Mouse (Mus musculus): ENCODE data around the gene Slamf8. TPM values are rescaled to one million over a fixed set of nuclear protein-coding genes. Genes with fewer than 3 reads are reported as not detected.

The Slamf8 gene
- polyA plus RNA-seq (2015; fragmentation: Nextera tagmentation; extraction: Ambion mirVana): 0.29 TPM in 1 of 2 replicates, not detected in the other

- ATAC-seq (ENCODE audit: insufficient number of reproducible peaks, low FRiP score, low TSS enrichment, low read depth): no peak
- H3K27me3 ChIP-seq: peaks cover 3% of the 10 kb centered on the region; the same call in 1 of the 2 replicates
- WGBS: 55% methylated on average over 7 of the region's 7 CpGs
These were observed at the start of gene Slamf8 for GRCm38 (mm10) chr1:172590385-172590784. TSS of gene Slamf8 (minus strand) at chr1:172590568.

GRCm38 (mm10) chr1:172638781-172639180 is 48.4 kb upstream of the Slamf8 start:
- 0 out of 2 replicates have a peak, but pooled peaks have one; percentile 29 for ATAC-seq (ENCODE audit: insufficient number of reproducible peaks, low FRiP score, low TSS enrichment, low read depth)
- WGBS: 51% methylated on average over 2 of the region's 2 CpGs
- H3K9ac ChIP-seq: no peak overlapping the region
- H3K4me1 ChIP-seq: no peaks in the 10 kb centered on the region
- H3K4me3 ChIP-seq (replicated peaks): no peak overlapping the region
- no peak overlapping the region for H3K4me2 ChIP-seq (replicated peaks)
- no peaks in the 10 kb centered on the region for H3K27me3 ChIP-seq
- H3K9me3 ChIP-seq (replicated peaks): no peaks in the 10 kb centered on the region
- no peaks in the 10 kb centered on the region for H3K36me3 ChIP-seq
- H3K27ac ChIP-seq (replicated peaks): no peak overlapping the region

More at GRCm38 (mm10) chr1:172590385-172590784, at the start of gene Slamf8:
- Histone ChIP-seq H3K4me3 (replicated peaks) (no peak within 1 kb of the TSS), H3K27ac (replicated peaks) (no peak within 1 kb of the TSS), H3K4me2 (replicated peaks) (no peak within 1 kb of the TSS), H3K36me3 (no peaks in the 10 kb centered on the region), H3K9me3 (replicated peaks) (no peaks in the 10 kb centered on the region), H3K9ac (no peak within 1 kb of the TSS), H3K4me1 (no peaks in the 10 kb centered on the region)

DNA sequence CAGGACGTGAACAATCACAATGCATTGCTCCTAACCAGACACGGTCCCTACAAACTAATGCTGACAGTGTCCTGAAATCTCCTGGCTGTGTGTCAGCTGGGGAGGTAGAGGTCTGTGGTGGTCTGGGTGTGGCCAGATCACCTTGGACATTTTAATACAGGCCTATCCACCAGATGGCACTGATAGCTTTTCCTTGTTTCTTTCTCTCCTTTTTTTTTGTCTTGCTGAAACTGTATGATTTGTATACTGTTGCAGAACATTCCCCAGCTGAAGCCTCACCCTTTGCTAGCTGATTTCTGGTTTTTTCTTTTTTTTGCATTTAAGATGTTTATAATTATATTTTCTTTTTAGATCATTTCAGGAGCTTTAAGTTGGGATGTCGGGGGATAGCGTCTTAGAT is 47.4 kb upstream of the Slamf8 start:
- no peak overlapping the region for H3K9ac ChIP-seq
- ATAC-seq (ENCODE audit: insufficient number of reproducible peaks, low FRiP score, low TSS enrichment, low read depth): no peak
- WGBS: 59% methylated on average over 4 of the region's 4 CpGs

GRCm38 (mm10) chr1:172636266-172636665 is 45.9 kb upstream of the Slamf8 start:
- Histone ChIP-seq H3K4me2 (replicated peaks) (no peak overlapping the region), H3K27me3 (no peaks in the 10 kb centered on the region), H3K4me3 (replicated peaks) (no peak overlapping the region), H3K27ac (replicated peaks) (no peak overlapping the region), H3K36me3 (no peaks in the 10 kb centered on the region), H3K9ac (no peak overlapping the region), H3K4me1 (no peaks in the 10 kb centered on the region), H3K9me3 (replicated peaks) (no peaks in the 10 kb centered on the region)
- WGBS: 72% methylated on average over 5 of the region's 5 CpGs
- no peak for ATAC-seq (ENCODE audit: insufficient number of reproducible peaks, low FRiP score, low TSS enrichment, low read depth)

More for the DNA sequence above, 47.4 kb upstream of the Slamf8 start:
- H3K4me1 ChIP-seq: no peaks in the 10 kb centered on the region
- no peak overlapping the region for H3K4me2 ChIP-seq (replicated peaks)
- H3K27ac ChIP-seq (replicated peaks): no peak overlapping the region
- no peaks in the 10 kb centered on the region for H3K27me3 ChIP-seq
- H3K4me3 ChIP-seq (replicated peaks): no peak overlapping the region
- no peaks in the 10 kb centered on the region for H3K36me3 ChIP-seq
- no peaks in the 10 kb centered on the region for H3K9me3 ChIP-seq (replicated peaks)

GRCm38 (mm10) chr1:172635258-172635657 is 44.9 kb upstream of the Slamf8 start:
- ATAC-seq (ENCODE audit: insufficient number of reproducible peaks, low FRiP score, low TSS enrichment, low read depth): no peak
- WGBS: 38% methylated on average over 4 of the region's 4 CpGs
- Histone ChIP-seq H3K4me3 (replicated peaks) (no peak overlapping the region), H3K4me2 (replicated peaks) (no peak overlapping the region), H3K27ac (replicated peaks) (0 out of 2 replicates have a peak overlapping the region, but pooled peaks have one; percentile 17), H3K9me3 (replicated peaks) (no peaks in the 10 kb centered on the region), H3K36me3 (no peaks in the 10 kb centered on the region), H3K27me3 (no peaks in the 10 kb centered on the region), H3K9ac (no peak overlapping the region), H3K4me1 (no peaks in the 10 kb centered on the region)

GRCm38 (mm10) chr1:172634136-172634535 is 43.8 kb upstream of the Slamf8 start:
- Histone ChIP-seq H3K36me3 (no peaks in the 10 kb centered on the region), H3K4me1 (peaks cover 9% of the 10 kb centered on the region; the same call in 1 of the 2 replicates), H3K27ac (replicated peaks) (no peak overlapping the region), H3K4me2 (replicated peaks) (no peak overlapping the region), H3K27me3 (no peaks in the 10 kb centered on the region), H3K9ac (no peak overlapping the region), H3K4me3 (replicated peaks) (no peak overlapping the region), H3K9me3 (replicated peaks) (no peaks in the 10 kb centered on the region)
- 80% methylated on average over 2 of the region's 2 CpGs for WGBS
- ATAC-seq (ENCODE audit: insufficient number of reproducible peaks, low FRiP score, low TSS enrichment, low read depth): no peak

DNA sequence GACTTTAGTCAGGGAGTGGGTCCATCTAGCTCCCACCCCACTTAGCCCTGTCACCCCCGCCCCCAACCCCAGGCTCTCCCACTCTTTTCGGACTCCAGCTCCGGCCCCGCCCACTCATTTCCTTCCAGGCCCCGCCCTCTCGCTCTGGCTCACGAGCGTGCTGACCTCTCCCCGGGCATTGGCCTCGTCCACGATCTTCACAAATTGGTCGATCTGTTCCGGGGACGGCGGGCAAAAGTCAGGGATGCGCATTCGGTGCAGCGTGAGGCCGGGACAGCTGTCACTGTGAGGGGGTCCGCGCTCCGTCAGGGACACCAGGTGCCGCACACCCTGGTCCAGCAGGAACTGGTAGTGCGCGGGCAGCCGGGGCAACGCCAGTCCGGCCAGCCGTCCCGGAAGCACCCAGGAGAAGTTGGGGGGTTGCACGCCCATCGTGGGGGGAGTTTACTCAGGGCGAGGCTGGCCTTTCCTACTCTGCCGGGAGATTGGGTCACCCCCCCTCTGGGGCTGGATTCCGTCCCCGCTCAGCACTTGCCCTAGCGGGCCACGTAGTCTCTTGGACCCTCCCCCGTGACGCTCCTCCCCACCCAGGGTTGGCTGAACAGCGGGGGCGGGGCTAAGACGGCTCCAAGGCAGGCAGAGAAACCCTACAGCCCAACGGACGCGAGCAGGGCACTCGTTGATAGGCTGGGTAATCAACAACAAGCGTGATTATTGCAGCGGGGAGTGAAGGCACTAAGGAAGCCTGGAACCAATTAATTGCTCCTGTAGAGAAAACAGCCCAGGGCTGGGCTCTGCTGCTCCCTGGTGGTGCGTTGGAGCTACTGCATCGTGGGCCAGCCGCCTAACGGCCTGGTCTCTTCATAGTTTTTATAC is 42.3 kb upstream of the Slamf8 start, which contains the start of gene Dusp23:
Dusp23 (minus strand) TSS at position 512 of the 876 bp plus-strand sequence.
- Histone ChIP-seq H3K27ac (replicated peaks) (peak within 1 kb of the TSS; percentile 94), H3K4me2 (replicated peaks) (peak within 1 kb of the TSS; percentile 90), H3K4me3 (replicated peaks) (peak within 1 kb of the TSS; percentile 77), H3K36me3 (no peaks in the 10 kb centered on the region), H3K27me3 (no peaks in the 10 kb centered on the region), H3K9ac (peak within 1 kb of the TSS; percentile 64), H3K4me1 (peaks cover 9% of the 10 kb centered on the region; the same call in 1 of the 2 replicates), H3K9me3 (replicated peaks) (no peaks in the 10 kb centered on the region)
- under 1% methylated on average over 53 of the region's 53 CpGs for WGBS
- peak; percentile 98 for ATAC-seq (ENCODE audit: insufficient number of reproducible peaks, low FRiP score, low TSS enrichment, low read depth)

DNA sequence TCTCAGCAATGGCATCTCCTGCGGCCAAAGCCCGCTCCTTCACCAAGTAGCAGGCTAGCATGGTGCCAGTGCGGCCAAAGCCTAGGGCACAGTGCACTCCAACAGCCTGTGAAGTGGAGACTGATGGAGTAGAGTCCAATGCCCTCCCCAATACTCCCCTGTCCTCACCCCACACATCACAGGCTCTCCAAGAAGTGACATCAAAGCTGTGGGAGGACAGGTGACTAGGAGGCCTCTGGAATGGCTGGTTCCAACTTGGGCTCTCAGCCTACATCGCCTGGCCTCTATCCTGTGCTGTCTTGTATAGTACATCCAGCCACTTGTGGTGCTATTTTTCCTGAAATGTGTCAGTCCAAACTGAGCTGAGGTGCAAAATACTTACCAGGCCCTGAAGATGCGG is 41.4 kb upstream of the Slamf8 start:
- Histone ChIP-seq H3K4me2 (replicated peaks) (no peak overlapping the region), H3K9ac (no peak overlapping the region), H3K4me3 (replicated peaks) (no peak overlapping the region), H3K27me3 (no peaks in the 10 kb centered on the region), H3K36me3 (no peaks in the 10 kb centered on the region), H3K27ac (replicated peaks) (no peak overlapping the region), H3K4me1 (peaks cover 9% of the 10 kb centered on the region; the same call in 1 of the 2 replicates), H3K9me3 (replicated peaks) (no peaks in the 10 kb centered on the region)
- 82% methylated on average over 5 of the region's 5 CpGs for WGBS
- no peak for ATAC-seq (ENCODE audit: insufficient number of reproducible peaks, low FRiP score, low TSS enrichment, low read depth)

GRCm38 (mm10) chr1:172629831-172630230 is 39.5 kb upstream of the Slamf8 start:
- no peaks in the 10 kb centered on the region for H3K9me3 ChIP-seq (replicated peaks)
- no peak overlapping the region for H3K27ac ChIP-seq (replicated peaks)
- no peaks in the 10 kb centered on the region for H3K36me3 ChIP-seq
- H3K4me3 ChIP-seq (replicated peaks): no peak overlapping the region
- H3K4me1 ChIP-seq: peaks cover 9% of the 10 kb centered on the region; the same call in 1 of the 2 replicates
- H3K4me2 ChIP-seq (replicated peaks): no peak overlapping the region
- H3K9ac ChIP-seq: no peak overlapping the region
- H3K27me3 ChIP-seq: no peaks in the 10 kb centered on the region
- no peak for ATAC-seq (ENCODE audit: insufficient number of reproducible peaks, low FRiP score, low TSS enrichment, low read depth)
- 31% methylated on average over 7 of the region's 7 CpGs for WGBS

- no peak overlapping the region for H3K27ac ChIP-seq (replicated peaks)
- H3K9me3 ChIP-seq (replicated peaks): no peaks in the 10 kb centered on the region
- no peak overlapping the region for H3K4me3 ChIP-seq (replicated peaks)
- H3K4me1 ChIP-seq: peaks cover 9% of the 10 kb centered on the region; the same call in 1 of the 2 replicates
- no peaks in the 10 kb centered on the region for H3K36me3 ChIP-seq
- no peak overlapping the region for H3K4me2 ChIP-seq (replicated peaks)
- no peak for ATAC-seq (ENCODE audit: insufficient number of reproducible peaks, low FRiP score, low TSS enrichment, low read depth)
- no peaks in the 10 kb centered on the region for H3K27me3 ChIP-seq
- H3K9ac ChIP-seq: no peak overlapping the region
- WGBS: 94% methylated on average over 3 of the region's 3 CpGs
These were observed 35.9 kb upstream of the Slamf8 start for GRCm38 (mm10) chr1:172626306-172626705.

DNA sequence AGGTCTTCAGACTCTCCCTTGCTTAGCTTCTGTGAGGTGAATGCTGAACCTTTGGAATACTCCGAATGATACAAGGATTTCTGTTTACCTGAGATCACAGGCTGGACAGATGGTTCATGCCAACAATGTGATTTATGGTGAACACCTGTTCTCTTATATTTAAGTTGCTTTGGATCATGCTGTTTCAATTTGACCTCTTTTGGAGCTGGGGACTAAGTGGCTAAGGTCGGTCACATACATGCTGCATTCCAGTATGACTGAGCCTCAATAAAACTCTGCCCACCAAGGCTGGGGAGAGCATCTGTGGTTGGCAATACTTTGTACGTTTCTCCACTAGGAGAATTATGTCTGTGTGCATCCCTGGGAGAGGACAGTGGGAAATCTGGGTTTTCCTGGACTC is 33.7 kb upstream of the Slamf8 start:
- Histone ChIP-seq H3K4me1 (no peaks in the 10 kb centered on the region), H3K4me3 (replicated peaks) (no peak overlapping the region), H3K36me3 (no peaks in the 10 kb centered on the region), H3K27ac (replicated peaks) (no peak overlapping the region), H3K9ac (no peak overlapping the region), H3K4me2 (replicated peaks) (no peak overlapping the region), H3K27me3 (no peaks in the 10 kb centered on the region), H3K9me3 (replicated peaks) (no peaks in the 10 kb centered on the region)
- no peak for ATAC-seq (ENCODE audit: insufficient number of reproducible peaks, low FRiP score, low TSS enrichment, low read depth)
- 71% methylated on average over 3 of the region's 3 CpGs for WGBS
